Mouse (Mus musculus): ENCODE measurements at regions not wholly inside any gene's neighbourhood (a gene's known extent, or its start where the extent isn't known, plus 50 kb on each side); places are given as distances from the start of the nearest gene placed in this dataset.

- no peak overlapping the region for H3K4me2 ChIP-seq
- no peaks in the 10 kb centered on the region for H3K4me1 ChIP-seq
- H3K27ac ChIP-seq = no peak overlapping the region
- H3K9ac ChIP-seq = no peak overlapping the region
- no peaks in the 10 kb centered on the region for H3K9me3 ChIP-seq
- H3K36me3 ChIP-seq = no peaks in the 10 kb centered on the region
- H3K27me3 ChIP-seq = no peaks in the 10 kb centered on the region
- ATAC-seq (ENCODE audit: borderline replicate concordance, extremely low read depth, low FRiP score, low TSS enrichment) = no peak
- 92% methylated on average over 7 of the region's 7 CpGs for WGBS
- H3K4me3 ChIP-seq = no peak overlapping the region
These were observed 120.2 kb upstream of the Mvb12b start for GRCm38 (mm10) chr2:34007916-34008315.

- WGBS = 90% methylated on average over 7 of the region's 7 CpGs
- H3K36me3 ChIP-seq = no peaks in the 10 kb centered on the region
- no peaks in the 10 kb centered on the region for H3K9me3 ChIP-seq
- H3K9ac ChIP-seq = no peak overlapping the region
- no peaks in the 10 kb centered on the region for H3K4me1 ChIP-seq
- ATAC-seq (ENCODE audit: borderline replicate concordance, extremely low read depth, low FRiP score, low TSS enrichment) = no peak
- no peak overlapping the region for H3K27ac ChIP-seq
- H3K4me2 ChIP-seq = no peak overlapping the region
- H3K27me3 ChIP-seq = no peaks in the 10 kb centered on the region
- H3K4me3 ChIP-seq = no peak overlapping the region
These were observed 109.4 kb upstream of the Mvb12b start for GRCm38 (mm10) chr2:33997106-33997505.

GRCm38 (mm10) chr2:33996331-33996730 lies 108.6 kb upstream of the Mvb12b start:
- Histone ChIP-seq H3K36me3 (no peaks in the 10 kb centered on the region), H3K4me1 (no peaks in the 10 kb centered on the region), H3K27ac (no peak overlapping the region), H3K27me3 (no peaks in the 10 kb centered on the region), H3K4me3 (no peak overlapping the region), H3K9ac (no peak overlapping the region), H3K4me2 (no peak overlapping the region), H3K9me3 (no peaks in the 10 kb centered on the region)
- 92% methylated on average over 2 of the region's 2 CpGs for WGBS
- ATAC-seq (ENCODE audit: borderline replicate concordance, extremely low read depth, low FRiP score, low TSS enrichment) = no peak

- H3K27ac ChIP-seq = no peak overlapping the region
- ATAC-seq (ENCODE audit: borderline replicate concordance, extremely low read depth, low FRiP score, low TSS enrichment) = no peak
- H3K9ac ChIP-seq = no peak overlapping the region
- no peaks in the 10 kb centered on the region for H3K36me3 ChIP-seq
- H3K27me3 ChIP-seq = no peaks in the 10 kb centered on the region
- H3K4me1 ChIP-seq = no peaks in the 10 kb centered on the region
- H3K4me3 ChIP-seq = no peak overlapping the region
- H3K9me3 ChIP-seq = no peaks in the 10 kb centered on the region
- H3K4me2 ChIP-seq = no peak overlapping the region
- 70% methylated on average over 4 of the region's 4 CpGs for WGBS
These were observed 103.6 kb upstream of the Mvb12b start for GRCm38 (mm10) chr2:33991299-33991698.

- ATAC-seq (ENCODE audit: borderline replicate concordance, extremely low read depth, low FRiP score, low TSS enrichment) = no peak
- 89% methylated on average over 6 of the region's 6 CpGs for WGBS
- Histone ChIP-seq H3K27ac (no peak overlapping the region), H3K27me3 (no peaks in the 10 kb centered on the region), H3K4me2 (no peak overlapping the region), H3K9ac (no peak overlapping the region), H3K36me3 (no peaks in the 10 kb centered on the region), H3K9me3 (no peaks in the 10 kb centered on the region), H3K4me1 (no peaks in the 10 kb centered on the region), H3K4me3 (no peak overlapping the region)
These were observed 103.0 kb upstream of the Mvb12b start for GRCm38 (mm10) chr2:33990711-33991110.

- H3K4me3 ChIP-seq = no peak overlapping the region
- no peak for ATAC-seq (ENCODE audit: borderline replicate concordance, extremely low read depth, low FRiP score, low TSS enrichment)
- no peaks in the 10 kb centered on the region for H3K36me3 ChIP-seq
- no peak overlapping the region for H3K27ac ChIP-seq
- no peaks in the 10 kb centered on the region for H3K27me3 ChIP-seq
- H3K9me3 ChIP-seq = no peaks in the 10 kb centered on the region
- no peak overlapping the region for H3K9ac ChIP-seq
- 50% methylated on average over 12 of the region's 12 CpGs for WGBS
- H3K4me2 ChIP-seq = no peak overlapping the region
- H3K4me1 ChIP-seq = no peaks in the 10 kb centered on the region
These were observed 102.0 kb upstream of the Mvb12b start for GRCm38 (mm10) chr2:33989555-33990370.

GRCm38 (mm10) chr2:33986420-33986819 lies 98.7 kb upstream of the Mvb12b start:
- Histone ChIP-seq H3K27ac (no peak overlapping the region), H3K4me2 (peak overlapping the region; percentile 5; the same call in 1 of the 2 replicates), H3K36me3 (no peaks in the 10 kb centered on the region), H3K4me3 (no peak overlapping the region), H3K4me1 (no peaks in the 10 kb centered on the region), H3K27me3 (no peaks in the 10 kb centered on the region), H3K9me3 (no peaks in the 10 kb centered on the region), H3K9ac (no peak overlapping the region)
- peak; percentile 16; the same call in 1 of the 2 replicates for ATAC-seq (ENCODE audit: borderline replicate concordance, extremely low read depth, low FRiP score, low TSS enrichment)
- WGBS = 20% methylated on average over 4 of the region's 4 CpGs

- Histone ChIP-seq H3K27ac (no peak overlapping the region), H3K36me3 (no peaks in the 10 kb centered on the region), H3K4me3 (no peak overlapping the region), H3K9me3 (no peaks in the 10 kb centered on the region), H3K9ac (no peak overlapping the region), H3K4me2 (no peak overlapping the region), H3K27me3 (no peaks in the 10 kb centered on the region), H3K4me1 (no peaks in the 10 kb centered on the region)
- 62% methylated on average over 11 of the region's 11 CpGs for whole genome bisulfite sequencing
- no peak for ATAC-seq (ENCODE audit: borderline replicate concordance, extremely low read depth, low FRiP score, low TSS enrichment)
These were observed 97.6 kb upstream of the Mvb12b start for GRCm38 (mm10) chr2:33985316-33985715.

GRCm38 (mm10) chr2:33983112-33983748 lies 95.5 kb upstream of the Mvb12b start:
- 50% methylated on average over 11 of the region's 11 CpGs for WGBS
- Histone ChIP-seq H3K9me3 (no peaks in the 10 kb centered on the region; the same call in 1 of the 2 replicates), H3K9ac (no peak overlapping the region), H3K4me2 (no peak overlapping the region), H3K4me3 (no peak overlapping the region), H3K27ac (no peak overlapping the region), H3K4me1 (no peaks in the 10 kb centered on the region), H3K27me3 (no peaks in the 10 kb centered on the region), H3K36me3 (no peaks in the 10 kb centered on the region)
- no peak for ATAC-seq (ENCODE audit: borderline replicate concordance, extremely low read depth, low FRiP score, low TSS enrichment)

- ATAC-seq (ENCODE audit: borderline replicate concordance, extremely low read depth, low FRiP score, low TSS enrichment) = no peak
- no peaks in the 10 kb centered on the region for H3K36me3 ChIP-seq
- 40% methylated on average over 8 of the region's 8 CpGs for WGBS
These were observed 94.2 kb upstream of the Mvb12b start for GRCm38 (mm10) chr2:33981936-33982335.

GRCm38 (mm10) chr2:33981321-33981720 lies 93.6 kb upstream of the Mvb12b start:
- Histone ChIP-seq H3K4me3 (no peak overlapping the region), H3K9me3 (no peaks in the 10 kb centered on the region; the same call in 1 of the 2 replicates), H3K4me1 (no peaks in the 10 kb centered on the region), H3K9ac (no peak overlapping the region), H3K36me3 (no peaks in the 10 kb centered on the region), H3K4me2 (no peak overlapping the region), H3K27me3 (no peaks in the 10 kb centered on the region), H3K27ac (no peak overlapping the region)
- WGBS = 81% methylated on average over 7 of the region's 7 CpGs
- no peak for ATAC-seq (ENCODE audit: borderline replicate concordance, extremely low read depth, low FRiP score, low TSS enrichment)

More at GRCm38 (mm10) chr2:33981936-33982335, 94.2 kb upstream of the Mvb12b start:
- Histone ChIP-seq H3K27me3 (no peaks in the 10 kb centered on the region), H3K27ac (no peak overlapping the region), H3K9me3 (no peaks in the 10 kb centered on the region; the same call in 1 of the 2 replicates), H3K4me1 (no peaks in the 10 kb centered on the region), H3K9ac (no peak overlapping the region), H3K4me2 (no peak overlapping the region), H3K4me3 (no peak overlapping the region)

GRCm38 (mm10) chr2:33980884-33981283 lies 93.1 kb upstream of the Mvb12b start:
- H3K27me3 ChIP-seq = no peaks in the 10 kb centered on the region
- ATAC-seq (ENCODE audit: borderline replicate concordance, extremely low read depth, low FRiP score, low TSS enrichment) = no peak
- WGBS = 75% methylated on average over 10 of the region's 10 CpGs
- H3K4me2 ChIP-seq = no peak overlapping the region
- no peaks in the 10 kb centered on the region; the same call in 1 of the 2 replicates for H3K9me3 ChIP-seq
- H3K36me3 ChIP-seq = no peaks in the 10 kb centered on the region
- no peak overlapping the region for H3K9ac ChIP-seq
- no peak overlapping the region for H3K4me3 ChIP-seq
- no peaks in the 10 kb centered on the region for H3K4me1 ChIP-seq
- no peak overlapping the region for H3K27ac ChIP-seq

All from lung, embryonic 15.5 days (tissue).